Comparison of ENCODE assay signal across 9 mouse cellular contexts in the genomic region with DNA sequence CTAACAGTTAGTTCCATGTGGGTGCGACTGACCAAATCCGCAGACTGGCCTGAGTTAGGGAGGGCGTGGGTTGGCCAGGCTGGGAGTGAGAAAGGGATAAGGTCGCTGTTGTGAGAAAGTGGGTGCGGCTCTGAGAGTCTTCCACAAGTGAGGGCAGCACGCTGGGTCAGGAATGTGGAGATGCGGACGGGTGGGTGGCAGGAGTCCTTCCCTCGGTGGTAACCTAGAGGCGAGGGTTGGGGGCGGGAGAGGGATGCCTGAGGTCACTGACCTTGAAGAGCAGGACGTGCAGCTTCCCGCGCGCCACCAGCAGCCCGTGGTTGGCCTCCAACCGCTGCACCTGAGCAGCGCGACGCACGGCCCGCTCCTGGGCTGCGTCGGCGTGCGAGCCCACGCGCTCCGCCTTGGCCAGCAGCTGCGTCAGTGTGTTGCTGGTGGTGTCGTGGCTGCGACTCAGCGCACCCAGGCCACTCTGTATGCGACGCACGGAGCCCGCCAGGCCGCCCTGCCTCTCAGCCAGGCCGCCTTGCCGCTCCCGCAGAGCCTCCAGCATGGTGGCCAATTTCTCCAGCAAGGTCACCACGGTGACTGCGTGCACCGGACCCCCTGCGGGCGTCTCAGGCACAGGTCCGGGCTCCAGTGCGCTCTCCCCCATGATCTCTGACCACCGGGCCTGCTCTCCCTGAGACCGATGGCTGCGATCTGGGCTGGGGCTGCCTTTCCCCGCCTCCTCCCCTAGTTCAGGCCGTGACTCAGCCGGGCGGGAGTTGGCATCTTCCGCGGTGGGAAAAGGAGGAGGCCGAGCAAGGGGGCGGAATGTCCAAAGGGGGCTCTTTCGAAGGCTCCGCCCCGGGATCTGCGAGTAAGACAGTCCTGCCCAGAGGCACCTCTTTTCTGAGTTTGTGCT. TPM values are rescaled to one million over a fixed set of nuclear protein-coding genes. Genes with fewer than 3 reads are reported as not detected.
DNase-seq lines count a peak whose midpoint lies in the region; ATAC-seq and TF ChIP-seq lines count a peak whose summit lies in the region.
"Had no signal": no experiment of that assay in that cellular context is flagged by ENCODE, and none has a peak within 500 bp of the region (broad histone marks: within the 10 kb centered on the region; RNA-seq: fewer than 3 reads in every experiment).

A gene (minus strand): TSS at position 796 of the 907 bp plus-strand sequence.

- no peak for TF ChIP-seq EP300 in liver, postnatal 0 days (IDR thresholded peaks at IDR 0.05; ENCODE audit: low read depth)

- no peaks in the 10 kb centered on the region for H3K36me3 ChIP-seq in liver, postnatal 0 days (replicated peaks; ENCODE audit: insufficient read depth, low read length)

- no peak for TF ChIP-seq CTCF in liver, postnatal 0 days (IDR thresholded peaks at IDR 0.05; ENCODE audit: low read depth)

- H3K9ac ChIP-seq in liver, postnatal 0 days (replicated peaks) = peak within 1 kb of the TSS; percentile 34; the same call in 1 of the 2 replicates

- peak within 1 kb of the TSS; percentile 58 for H3K4me2 ChIP-seq in liver, postnatal 0 days (ENCODE audit: low read depth, low read length)

- peak within 1 kb of the TSS; percentile 40 for H3K4me3 ChIP-seq in liver, postnatal 0 days (ENCODE audit: low read depth, low read length)
- H3K4me3 ChIP-seq: erythroblast, embryonic 14.5 days had no signal

- peak; percentile 87 for DNase-seq in R1 (ENCODE audit: low read depth, low spot score)
- peak; percentile 61 for DNase-seq in cerebellum, adult 9-10 months
- peak; percentile 89 for DNase-seq in heart, postnatal 25 days (ENCODE audit: low spot score)
- DNase-seq in layer of hippocampus, adult 18-20 months (ENCODE audit: low spot score in 2 of 2) = peak; percentile 40 to 58
- DNase-seq in liver, postnatal 0 days = peak; percentile 26
- DNase-seq in ovary, adult 18-20 months (ENCODE audit: low spot score) = peak; percentile 70
- peak; percentile 69 for DNase-seq in yolk sac, embryonic 10.5 days (ENCODE audit: low spot score)

- H3K4me1 ChIP-seq in liver, postnatal 0 days (ENCODE audit: insufficient read depth) = peaks cover 5% of the 10 kb centered on the region

- H3K27ac ChIP-seq in liver, postnatal 0 days (ENCODE audit: low read depth) = no peak within 1 kb of the TSS

- intact Hi-C loops in heart, postnatal 25 days (cut with DNase I) = loop anchor here (5.0 kb wide), 1 partner anchor 256 kb away; a partner anchor contains a TSS

- peaks cover 20% of the 10 kb centered on the region; the same call in 1 of the 2 replicates for H3K27me3 ChIP-seq in liver, postnatal 0 days (ENCODE audit: insufficient read depth, low read length)

- H3K9me3 ChIP-seq in liver, postnatal 0 days (ENCODE audit: low read length) = no peaks in the 10 kb centered on the region

- WGBS in liver, postnatal 0 days (ENCODE audit: insufficient replicate concordance) = 6% methylated on average over 57 of the region's 63 CpGs

- ATAC-seq in frontal cortex, adult (ENCODE audit: low TSS enrichment) = peak; percentile 77
- peak; percentile 49 for ATAC-seq in liver, postnatal 0 days

RNA-seq across cellular contexts. Expression of the gene that starts here (rescaled TPM):
- 10 to 100 TPM; 22.8 to 26.4 TPM for total RNA-seq in heart, postnatal 25 days (2021)
- 10 to 100 TPM; 14.3 to 15.9 TPM for total RNA-seq in layer of hippocampus, adult 18-20 months (2021)
- 4.5 and 4.7 TPM in 2 replicates for polyA plus RNA-seq in liver, postnatal 0 days (2015; fragmentation: Nextera tagmentation; extraction: Ambion mirVana)

Comparison
In these comparisons a context has a peak if more than half of its experiments do, and no peak if none do; other contexts are left out.
1. DNase-seq: peak in every context shown above with its lines; median percentile 89 in heart, postnatal 25 days; 87 in R1; 70 in ovary, adult 18-20 months; 69 in yolk sac, embryonic 10.5 days; 61 in cerebellum, adult 9-10 months; 49 in layer of hippocampus, adult 18-20 months; 26 in liver, postnatal 0 days.